Mouse (Mus musculus) limb, embryonic 12.5 days (tissue): ENCODE results near the gene Lars2. TPM values are rescaled to one million over a fixed set of nuclear protein-coding genes. Genes with fewer than 3 reads are reported as not detected.
"Not testable (repeated sequence)": the region's sequence is repeated elsewhere in the genome, so short reads cannot be mapped to it uniquely, and the experiment has no call there.

ENCODE experiments used
- ATAC-seq: fragments of 200-750 bp; cut with Nextera tagmentation; 2 replicates; pipeline ENCODE4 v1.8.0; 2017; ENCODE audit warnings: low read depth, moderate TSS enrichment; ENCODE audit not compliant: insufficient number of reproducible peaks, insufficient read depth, low FRiP score, low TSS enrichment
- H3K27ac ChIP-seq: fragments of 300-500 bp; sonication (generic); 2 replicates; pipeline ENCODE4 v1.5.1; 2016; ENCODE audit warnings: mild to moderate bottlenecking, moderate library complexity
- H3K27me3 ChIP-seq: fragments of 300-500 bp; sonication (generic); 2 replicates; pipeline ENCODE4 v1.6.1; 2016; ENCODE audit warnings: mild to moderate bottlenecking, moderate library complexity
- H3K36me3 ChIP-seq: fragments of 300-500 bp; sonication (generic); 2 replicates; pipeline ENCODE4 v1.6.1; 2016; ENCODE audit warnings: mild to moderate bottlenecking, moderate library complexity
- H3K4me1 ChIP-seq: fragments of 300-500 bp; sonication (generic); replicated peaks from 2 replicates; pipeline ENCODE4 v1.6.1; 2016
- H3K4me2 ChIP-seq: fragments of 300-500 bp; sonication (generic); 2 replicates; pipeline ENCODE4 v1.6.1; 2016; ENCODE audit warnings: mild to moderate bottlenecking, moderate library complexity
- H3K4me3 ChIP-seq: fragments of 300-500 bp; sonication (generic); replicated peaks from 2 replicates; pipeline ENCODE4 v1.5.1; 2016; ENCODE audit warnings: mild to moderate bottlenecking
- H3K9ac ChIP-seq: fragments of 300-500 bp; sonication (generic); replicated peaks from 2 replicates; pipeline ENCODE4 v1.6.1; 2016; ENCODE audit warnings: mild to moderate bottlenecking, moderate library complexity
- H3K9me3 ChIP-seq: fragments of 300-500 bp; sonication (generic); 2 replicates; pipeline ENCODE4 v1.6.1; 2016; ENCODE audit warnings: mild to moderate bottlenecking, moderate library complexity
- WGBS: fragments of 180-500 bp; shearing (Covaris S2); methylation state at CpG from one replicate; pipeline ENCODE4 v1.1.7; 2016; 5-methylcytosine and 5-hydroxymethylcytosine counted together
- polyA plus RNA-seq: library from polyadenylated mRNA; unstranded; fragments of >200 nt; fragmentation: Nextera tagmentation; extraction: Ambion mirVana; gene quantifications from 2 replicates; pipeline ENCODE4 v1.2.1, GENCODE M21; 2016

The Lars2 gene
- polyA plus RNA-seq, result 1,119 and 1,204 TPM in 2 replicates

DNA sequence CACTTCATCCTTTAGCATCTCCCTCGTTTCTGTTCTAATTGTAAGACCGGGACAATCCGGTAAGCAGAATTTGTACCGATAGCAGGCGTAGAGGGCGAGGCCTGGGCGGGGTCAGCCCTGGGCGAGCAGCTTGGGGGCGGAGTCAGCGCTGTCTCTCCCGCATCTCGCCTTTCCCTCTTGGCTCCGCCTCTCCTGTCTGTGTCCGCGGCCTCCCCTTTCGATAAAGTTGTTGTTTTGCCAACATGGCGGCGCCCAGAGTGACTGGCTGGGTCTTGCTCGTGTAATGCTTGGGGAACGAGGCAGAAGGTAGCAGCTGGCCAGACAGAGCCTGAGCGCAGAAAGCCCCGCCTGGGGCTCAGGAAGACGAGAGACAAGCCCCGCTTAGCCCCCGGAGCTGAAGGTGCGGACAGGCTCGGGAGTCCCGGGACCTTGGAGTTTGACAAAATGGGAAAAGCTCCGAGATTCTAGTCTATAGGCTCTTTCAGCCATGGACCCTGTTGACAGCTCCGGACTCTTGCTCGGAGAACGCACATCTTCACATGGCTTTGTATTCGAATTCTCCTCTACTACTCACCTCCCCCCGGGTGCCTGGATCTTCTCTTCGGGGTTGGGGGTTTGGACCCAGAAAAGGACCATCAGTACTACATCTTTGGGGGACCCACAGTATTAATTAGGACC, at the start of gene Lars2:
Gene Lars2, plus strand, starts transcription at position 220 of the 678 bp plus-strand sequence.
- Histone ChIP-seq H3K4me3 (peak within 1 kb of the TSS; percentile 80), H3K36me3 (peaks cover 2% of the 10 kb centered on the region), H3K4me2 (peak within 1 kb of the TSS; percentile 75), H3K27me3 (no peaks in the 10 kb centered on the region), H3K4me1 (0 out of 2 replicates have a peak, but pooled peaks cover 4% of the 10 kb centered on the region), H3K9me3 (no peaks in the 10 kb centered on the region), H3K27ac (peak within 1 kb of the TSS; percentile 91), H3K9ac (peak within 1 kb of the TSS; percentile 72)
- ATAC-seq, result peak; percentile 96
- under 1% methylated on average over 35 of the region's 35 CpGs for WGBS

GRCm38 (mm10) chr9:123326106-123326505, 40.6 kb upstream of the Lars2 start:
- Histone ChIP-seq H3K4me3 (no peak overlapping the region), H3K27ac (no peak overlapping the region), H3K9ac (no peak overlapping the region), H3K27me3 (no peaks in the 10 kb centered on the region), H3K36me3 (no peaks in the 10 kb centered on the region), H3K4me2 (no peak overlapping the region), H3K4me1 (no peaks in the 10 kb centered on the region), H3K9me3 (no peaks in the 10 kb centered on the region)
- ATAC-seq, result no peak

DNA sequence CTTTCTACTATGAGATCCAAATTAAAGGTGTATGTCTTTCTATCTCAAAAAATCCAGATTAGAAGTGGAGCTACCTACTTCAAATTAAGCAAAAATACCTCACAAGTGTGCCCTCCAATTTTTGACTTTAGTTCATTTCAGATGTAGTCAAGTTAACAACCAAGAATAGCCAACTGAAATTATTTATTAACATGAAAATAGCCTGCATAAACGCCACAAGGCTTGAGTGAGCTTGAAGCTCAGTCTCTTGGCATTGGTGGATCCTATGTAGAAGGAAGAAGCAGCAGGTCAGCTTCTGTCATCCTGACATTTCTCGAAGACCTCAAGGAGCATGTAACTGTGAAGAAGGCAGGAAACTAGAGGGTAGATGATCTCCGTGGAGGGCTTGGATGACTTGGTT, 38.4 kb upstream of the Lars2 start:
- ATAC-seq, result no peak
- H3K4me3 ChIP-seq, result no peak overlapping the region
- H3K9me3 ChIP-seq, result no peaks in the 10 kb centered on the region
- H3K4me2 ChIP-seq, result no peak overlapping the region
- no peaks in the 10 kb centered on the region for H3K36me3 ChIP-seq
- 89% methylated on average over 3 of the region's 3 CpGs for WGBS
- H3K27me3 ChIP-seq, result no peaks in the 10 kb centered on the region
- no peak overlapping the region for H3K27ac ChIP-seq
- no peaks in the 10 kb centered on the region for H3K4me1 ChIP-seq
- no peak overlapping the region for H3K9ac ChIP-seq

- Histone ChIP-seq H3K36me3 (no peaks in the 10 kb centered on the region), H3K9ac (no peak overlapping the region), H3K27ac (no peak overlapping the region), H3K4me3 (no peak overlapping the region), H3K4me2 (no peak overlapping the region), H3K9me3 (no peaks in the 10 kb centered on the region), H3K27me3 (no peaks in the 10 kb centered on the region), H3K4me1 (peaks cover 2% of the 10 kb centered on the region)
- 92% methylated on average over 7 of the region's 7 CpGs for WGBS
- ATAC-seq, result no peak
These were observed 36.9 kb upstream of the Lars2 start for GRCm38 (mm10) chr9:123329831-123330230.

DNA sequence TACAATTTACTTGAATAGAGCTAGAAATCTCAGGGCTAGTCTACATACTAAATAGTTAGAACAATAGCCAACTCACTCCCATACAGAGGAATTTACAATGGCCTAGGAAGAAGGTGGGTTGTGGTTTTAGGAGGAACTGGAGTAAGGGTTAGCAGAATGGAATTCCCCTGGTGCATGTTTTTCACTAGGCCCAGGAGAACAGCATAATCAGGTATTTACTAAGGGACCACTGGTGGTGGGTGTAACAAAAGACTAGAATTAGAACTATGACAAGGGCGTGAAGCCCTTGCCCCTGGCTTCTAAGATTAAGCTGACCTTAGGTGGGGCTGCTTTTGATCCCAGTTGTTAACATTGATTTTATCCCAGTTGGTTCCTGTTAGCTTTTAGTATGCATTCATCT, 36.5 kb upstream of the Lars2 start:
- 84% methylated on average over 1 of the region's 1 CpGs for WGBS
- not testable (repeated sequence) for H3K27me3 ChIP-seq, H3K4me1 ChIP-seq, H3K36me3 ChIP-seq, H3K9ac ChIP-seq, H3K4me2 ChIP-seq, ATAC-seq, H3K27ac ChIP-seq, H3K4me3 ChIP-seq, H3K9me3 ChIP-seq

GRCm38 (mm10) chr9:123333479-123333878, 33.2 kb upstream of the Lars2 start:
- H3K4me1 ChIP-seq, result peaks cover 21% of the 10 kb centered on the region
- H3K9me3 ChIP-seq, result no peaks in the 10 kb centered on the region
- H3K27me3 ChIP-seq, result no peaks in the 10 kb centered on the region
- no peak overlapping the region for H3K9ac ChIP-seq
- no peak overlapping the region for H3K4me2 ChIP-seq
- WGBS, result 91% methylated on average over 2 of the region's 2 CpGs
- H3K36me3 ChIP-seq, result no peaks in the 10 kb centered on the region
- no peak for ATAC-seq
- H3K27ac ChIP-seq, result no peak overlapping the region
- no peak overlapping the region for H3K4me3 ChIP-seq

DNA sequence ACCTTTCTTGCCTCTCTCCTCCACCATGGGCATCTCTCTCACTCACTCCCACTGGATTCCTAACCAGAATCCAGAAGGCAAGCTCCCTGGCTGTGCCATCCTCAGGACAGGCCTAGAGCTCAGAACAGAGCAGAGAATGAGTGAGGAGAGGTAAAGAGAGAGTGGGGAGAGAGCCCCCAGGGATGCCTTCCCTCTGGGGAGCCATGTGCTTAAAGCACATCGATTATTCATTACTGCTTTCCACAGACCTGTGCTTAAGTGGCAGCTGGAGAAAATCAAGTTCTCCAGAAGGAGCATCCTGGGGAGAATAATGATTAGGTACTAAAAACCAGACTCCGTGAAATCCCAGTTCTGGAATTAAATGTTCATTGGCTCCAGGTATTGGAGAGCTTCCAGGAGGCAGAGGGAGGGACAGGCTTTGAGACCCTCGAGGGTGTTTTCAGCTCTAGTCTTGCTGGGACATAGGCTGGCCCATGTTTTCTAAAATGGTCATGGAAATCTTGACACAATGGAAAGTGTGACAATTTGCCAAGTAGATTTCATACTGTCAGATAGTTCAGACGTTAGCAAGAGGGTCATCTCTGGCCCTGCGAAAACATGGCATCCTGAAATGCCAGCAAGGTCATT, 31.6 kb upstream of the Lars2 start:
- Histone ChIP-seq H3K27me3 (no peaks in the 10 kb centered on the region), H3K9ac (no peak overlapping the region), H3K36me3 (no peaks in the 10 kb centered on the region), H3K4me3 (no peak overlapping the region), H3K4me1 (peaks cover 21% of the 10 kb centered on the region), H3K9me3 (no peaks in the 10 kb centered on the region), H3K4me2 (no peak overlapping the region), H3K27ac (no peak overlapping the region)
- 35% methylated on average over 5 of the region's 5 CpGs for WGBS
- ATAC-seq, result no peak

GRCm38 (mm10) chr9:123339651-123340144, 27.0 kb upstream of the Lars2 start:
- no peaks in the 10 kb centered on the region for H3K27me3 ChIP-seq
- peaks cover 19% of the 10 kb centered on the region for H3K4me1 ChIP-seq
- no peak overlapping the region for H3K4me2 ChIP-seq
- H3K9me3 ChIP-seq, result no peaks in the 10 kb centered on the region
- H3K9ac ChIP-seq, result no peak overlapping the region
- H3K4me3 ChIP-seq, result no peak overlapping the region
- no peak overlapping the region for H3K27ac ChIP-seq
- 89% methylated on average over 3 of the region's 3 CpGs for WGBS
- ATAC-seq, result no peak
- H3K36me3 ChIP-seq, result no peaks in the 10 kb centered on the region

DNA sequence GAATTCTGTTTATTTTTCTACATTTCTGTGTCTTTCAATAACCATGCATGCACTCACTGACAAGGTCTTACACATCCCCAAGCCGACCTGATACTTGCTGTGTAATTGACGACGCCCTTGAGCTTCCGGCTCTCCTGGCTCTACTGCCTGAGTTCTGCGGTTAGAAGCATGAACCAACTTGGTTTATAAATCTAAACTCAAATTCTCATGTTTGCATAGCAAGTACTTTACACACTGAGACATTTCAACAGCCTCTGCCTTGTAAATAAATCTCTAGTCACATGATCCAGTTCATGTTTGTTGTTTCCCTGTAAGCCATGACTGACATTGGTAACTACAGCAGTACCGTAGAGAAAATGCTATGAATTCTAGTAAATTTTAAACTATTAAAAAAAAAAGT, 25.5 kb upstream of the Lars2 start:
- no peak overlapping the region for H3K27ac ChIP-seq
- H3K4me1 ChIP-seq, result 0 out of 2 replicates have a peak, but pooled peaks cover 10% of the 10 kb centered on the region
- no peak for ATAC-seq
- H3K4me2 ChIP-seq, result no peak overlapping the region
- 83% methylated on average over 6 of the region's 6 CpGs for WGBS
- no peaks in the 10 kb centered on the region for H3K27me3 ChIP-seq
- H3K9ac ChIP-seq, result no peak overlapping the region
- no peaks in the 10 kb centered on the region for H3K9me3 ChIP-seq
- no peak overlapping the region for H3K4me3 ChIP-seq
- H3K36me3 ChIP-seq, result no peaks in the 10 kb centered on the region

- 84% methylated on average over 3 of the region's 3 CpGs for WGBS
- no peak overlapping the region for H3K4me3 ChIP-seq
- no peak overlapping the region for H3K9ac ChIP-seq
- H3K27me3 ChIP-seq, result no peaks in the 10 kb centered on the region
- no peak overlapping the region for H3K4me2 ChIP-seq
- no peaks in the 10 kb centered on the region for H3K9me3 ChIP-seq
- no peaks in the 10 kb centered on the region for H3K36me3 ChIP-seq
- ATAC-seq, result no peak
- H3K27ac ChIP-seq, result no peak overlapping the region
- H3K4me1 ChIP-seq, result 0 out of 2 replicates have a peak, but pooled peaks cover 2% of the 10 kb centered on the region
These were observed 23.7 kb upstream of the Lars2 start for GRCm38 (mm10) chr9:123343069-123343468.

- not testable (repeated sequence) for H3K9ac ChIP-seq, H3K4me1 ChIP-seq, H3K36me3 ChIP-seq, H3K27ac ChIP-seq, H3K27me3 ChIP-seq, ATAC-seq, H3K4me3 ChIP-seq, H3K4me2 ChIP-seq
- 87% methylated on average over 1 of the region's 1 CpGs for WGBS
- H3K9me3 ChIP-seq, result peaks cover 20% of the 10 kb centered on the region
These were observed 17.4 kb upstream of the Lars2 start for GRCm38 (mm10) chr9:123349286-123349685.
